Mouse (Mus musculus) C2C12 (cell line): ENCODE results near the gene Dync1i1.

Experiments
- CEBPB ChIP-seq: IDR thresholded peaks from one replicate; pipeline ENCODE4 v1.6.1; 2011; ENCODE audit warnings: low read depth, mild to moderate bottlenecking, control low read depth, moderate library complexity
- CTCF ChIP-seq: IDR thresholded peaks from one replicate; pipeline ENCODE4 v1.5.1; 2011; ENCODE audit not compliant: control insufficient read depth, insufficient read depth, insufficient read length

DNA sequence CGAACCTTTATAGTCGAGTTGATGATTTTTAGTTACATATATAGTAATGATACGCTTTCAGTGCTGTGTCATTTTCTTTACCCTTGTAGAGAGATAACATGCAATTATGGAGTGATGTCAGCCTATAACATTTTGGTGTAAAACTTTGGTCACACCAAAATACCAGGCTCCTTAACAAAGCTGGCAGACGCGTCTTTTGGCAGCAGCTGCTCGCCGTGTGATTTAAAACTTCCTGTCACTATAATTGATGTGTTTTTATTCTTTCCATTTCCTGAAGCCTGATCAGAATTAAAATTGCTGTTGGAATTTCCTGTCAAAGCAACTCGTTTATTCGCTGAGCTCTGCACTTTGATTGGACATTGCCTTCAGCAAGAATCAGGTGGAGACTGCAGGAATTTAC is 103.7 kb downstream of the Dync1i1 start:
- no peak for TF ChIP-seq CEBPB
- no peak for TF ChIP-seq CTCF
